Mouse (Mus musculus): Measurements from ENCODE around the gene Atxn7. TPM values are rescaled to one million over a fixed set of nuclear protein-coding genes. Genes with fewer than 3 reads are reported as not detected.

The Atxn7 gene
- 2.7 and 2.9 TPM in 2 replicates for polyA plus RNA-seq (2015; fragmentation: Nextera tagmentation; extraction: Ambion mirVana)

DNA sequence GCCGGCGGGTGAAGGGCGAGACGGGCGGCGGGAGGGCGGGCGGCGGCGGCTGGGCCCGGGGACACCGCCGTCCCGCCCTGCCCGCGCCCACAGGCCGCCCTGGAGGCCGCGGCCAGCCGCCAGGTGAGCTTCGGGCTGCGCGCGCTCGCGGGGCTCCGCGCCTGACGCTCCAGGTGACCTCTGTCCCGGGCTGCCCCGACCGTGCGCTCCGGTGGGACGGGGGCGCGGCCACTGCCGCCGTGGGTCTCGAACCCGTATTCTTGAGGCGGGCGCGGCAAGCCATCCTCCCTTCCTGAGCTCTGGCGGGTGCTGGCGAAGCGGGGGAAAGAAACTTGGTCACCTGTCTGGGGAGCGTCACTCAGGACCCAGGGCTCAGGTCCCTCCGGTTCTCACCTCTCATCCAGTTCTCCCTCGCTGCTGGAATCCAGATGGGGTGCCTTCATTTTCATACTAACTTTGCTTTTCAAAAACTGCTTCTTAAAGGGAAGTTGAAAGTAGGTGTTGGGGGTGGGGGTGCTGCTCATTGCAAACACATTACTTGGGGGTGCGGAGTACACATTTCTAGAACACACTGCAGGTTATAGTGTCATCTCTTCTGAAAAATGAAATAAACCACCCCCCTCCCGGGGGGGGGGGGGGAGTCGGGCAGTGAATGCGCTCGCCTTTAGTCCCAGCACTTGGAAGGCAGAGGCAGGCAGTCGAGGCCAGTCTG is at the start of gene Atxn7, which contains the start of gene Thoc7:
Gene Atxn7 (plus strand): TSS at position 40 of the 712 bp plus-strand sequence.
Gene Thoc7 (minus strand): TSS at position 452 of the 712 bp plus-strand sequence.
- Histone ChIP-seq H3K27ac (ENCODE audit: low read length) (peak within 1 kb of the TSS; percentile 86), H3K9ac (ENCODE audit: low read length) (peak within 1 kb of the TSS; percentile 99), H3K4me3 (ENCODE audit: low read length) (peak within 1 kb of the TSS; percentile 79), H3K27me3 (ENCODE audit: control insufficient read depth, insufficient read depth, low read length) (no peaks in the 10 kb centered on the region), H3K36me3 (ENCODE audit: control insufficient read depth, insufficient read depth) (peaks cover 2% of the 10 kb centered on the region; the same call in 1 of the 2 replicates), H3K9me3 (replicated peaks; ENCODE audit: control insufficient read depth, low read length) (no peaks in the 10 kb centered on the region), H3K4me1 (ENCODE audit: control insufficient read depth, insufficient read depth, low read length) (peaks cover 16% of the 10 kb centered on the region), H3K4me2 (ENCODE audit: low read depth, low read length) (peak within 1 kb of the TSS; percentile 75)
- 4% methylated on average over 37 of the region's 56 CpGs for WGBS
- ATAC-seq (replicated peaks; ENCODE audit: extremely low read depth, insufficient read depth, low FRiP score) = peak; percentile 49

DNA sequence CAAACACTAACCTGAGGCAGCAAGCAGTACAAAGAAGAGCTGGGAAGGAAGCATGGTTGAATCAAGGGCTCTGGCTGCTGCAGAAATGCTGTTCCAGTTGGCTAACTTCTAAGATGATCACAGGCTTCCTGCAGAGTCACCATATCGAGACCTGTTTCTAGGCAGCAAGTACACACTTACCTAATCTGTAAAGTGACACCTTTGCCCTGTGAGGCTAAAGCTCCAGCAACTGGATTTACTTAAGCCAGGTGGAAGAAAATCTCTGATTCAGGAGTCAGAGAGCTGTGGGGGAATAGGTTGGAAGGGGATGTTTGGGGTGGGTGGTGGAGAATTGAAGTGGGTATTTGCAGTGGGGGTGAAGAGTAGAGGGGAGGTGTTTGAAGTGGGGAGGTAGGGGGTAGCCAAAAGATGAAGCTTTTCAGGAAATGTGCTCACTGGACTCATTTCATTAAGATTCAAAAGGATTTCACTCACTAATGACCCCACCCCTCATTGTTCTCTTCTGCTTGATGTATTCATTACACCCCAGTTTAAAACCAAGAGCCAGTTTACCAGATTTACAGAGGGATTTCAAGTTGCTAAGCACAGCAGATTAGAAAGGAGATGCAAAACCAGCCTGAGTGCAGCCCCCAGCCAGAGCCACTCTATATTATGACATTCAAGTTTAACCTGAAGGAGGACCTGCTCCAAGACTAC is 46.7 kb upstream of the Atxn7 start, which contains the start of gene Gm281:
Gene Gm281 (minus strand): TSS at position 92 of the 696 bp plus-strand sequence.
- H3K27ac ChIP-seq (ENCODE audit: low read length) = no peak within 1 kb of the TSS
- ATAC-seq (replicated peaks; ENCODE audit: extremely low read depth, insufficient read depth, low FRiP score) = no peak
- H3K9me3 ChIP-seq (replicated peaks; ENCODE audit: control insufficient read depth, low read length) = no peaks in the 10 kb centered on the region
- H3K36me3 ChIP-seq (ENCODE audit: control insufficient read depth, insufficient read depth) = no peaks in the 10 kb centered on the region
- H3K27me3 ChIP-seq (ENCODE audit: control insufficient read depth, insufficient read depth, low read length) = no peaks in the 10 kb centered on the region
- no peaks in the 10 kb centered on the region for H3K4me1 ChIP-seq (ENCODE audit: control insufficient read depth, insufficient read depth, low read length)
- no peak within 1 kb of the TSS for H3K9ac ChIP-seq (ENCODE audit: low read length)
- 32% methylated on average over 1 of the region's 1 CpGs for WGBS
- H3K4me3 ChIP-seq (ENCODE audit: low read length) = no peak within 1 kb of the TSS
- no peak within 1 kb of the TSS for H3K4me2 ChIP-seq (ENCODE audit: low read depth, low read length)

DNA sequence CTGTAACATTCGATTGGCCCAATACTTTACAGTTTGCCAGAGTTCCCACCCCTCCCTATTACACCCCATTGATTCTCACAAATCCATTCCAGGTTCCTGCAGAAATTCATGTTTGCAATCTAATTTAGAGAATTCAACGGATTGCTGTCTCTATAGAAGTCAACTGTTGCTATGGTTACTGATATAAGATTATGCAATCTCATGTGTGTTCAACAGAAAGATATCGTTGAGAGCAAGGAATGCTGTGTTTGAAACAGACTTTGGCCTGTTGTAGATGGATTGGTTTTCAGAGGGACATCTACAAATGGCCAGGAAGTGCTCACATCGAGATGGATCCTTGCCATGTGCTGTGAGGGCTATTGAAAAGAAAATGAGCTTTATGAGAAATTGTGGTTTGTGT is 46.0 kb upstream of the Atxn7 start:
- ATAC-seq (replicated peaks; ENCODE audit: extremely low read depth, insufficient read depth, low FRiP score) = no peak
- WGBS = 62% methylated on average over 4 of the region's 4 CpGs

DNA sequence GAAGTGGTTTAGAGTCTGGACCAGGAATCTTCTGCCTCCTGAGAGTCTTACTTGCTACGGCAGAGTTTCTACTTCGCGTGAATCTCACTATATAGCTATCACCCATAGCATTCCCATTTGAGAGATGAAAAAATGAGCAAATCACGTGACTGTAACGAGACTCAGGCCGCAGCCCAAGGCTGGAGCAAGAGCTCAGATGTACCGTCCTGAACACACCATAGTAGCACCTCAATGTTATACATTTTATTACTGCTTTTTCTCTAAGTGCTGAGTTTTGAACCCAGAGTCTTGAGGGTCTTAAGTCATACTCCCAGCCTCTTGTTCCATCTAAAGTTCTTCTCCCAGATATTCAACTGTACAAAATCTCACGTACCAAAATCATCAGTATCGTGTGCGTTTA is 44.0 kb upstream of the Atxn7 start:
- Histone ChIP-seq H3K4me2 (ENCODE audit: low read depth, low read length) (no peak overlapping the region), H3K4me3 (ENCODE audit: low read length) (no peak overlapping the region), H3K27me3 (ENCODE audit: control insufficient read depth, insufficient read depth, low read length) (no peaks in the 10 kb centered on the region), H3K36me3 (ENCODE audit: control insufficient read depth, insufficient read depth) (no peaks in the 10 kb centered on the region), H3K9me3 (replicated peaks; ENCODE audit: control insufficient read depth, low read length) (no peaks in the 10 kb centered on the region), H3K9ac (ENCODE audit: low read length) (no peak overlapping the region), H3K27ac (ENCODE audit: low read length) (no peak overlapping the region), H3K4me1 (ENCODE audit: control insufficient read depth, insufficient read depth, low read length) (no peaks in the 10 kb centered on the region)
- no peak for ATAC-seq (replicated peaks; ENCODE audit: extremely low read depth, insufficient read depth, low FRiP score)
- 82% methylated on average over 10 of the region's 10 CpGs for WGBS

More for the DNA sequence above, 46.0 kb upstream of the Atxn7 start:
- no peaks in the 10 kb centered on the region for H3K27me3 ChIP-seq (ENCODE audit: control insufficient read depth, insufficient read depth, low read length)
- H3K4me2 ChIP-seq (ENCODE audit: low read depth, low read length) = no peak overlapping the region
- no peaks in the 10 kb centered on the region for H3K36me3 ChIP-seq (ENCODE audit: control insufficient read depth, insufficient read depth)
- H3K4me3 ChIP-seq (ENCODE audit: low read length) = no peak overlapping the region
- H3K27ac ChIP-seq (ENCODE audit: low read length) = no peak overlapping the region
- H3K4me1 ChIP-seq (ENCODE audit: control insufficient read depth, insufficient read depth, low read length) = no peaks in the 10 kb centered on the region
- H3K9me3 ChIP-seq (replicated peaks; ENCODE audit: control insufficient read depth, low read length) = no peaks in the 10 kb centered on the region
- H3K9ac ChIP-seq (ENCODE audit: low read length) = no peak overlapping the region

DNA sequence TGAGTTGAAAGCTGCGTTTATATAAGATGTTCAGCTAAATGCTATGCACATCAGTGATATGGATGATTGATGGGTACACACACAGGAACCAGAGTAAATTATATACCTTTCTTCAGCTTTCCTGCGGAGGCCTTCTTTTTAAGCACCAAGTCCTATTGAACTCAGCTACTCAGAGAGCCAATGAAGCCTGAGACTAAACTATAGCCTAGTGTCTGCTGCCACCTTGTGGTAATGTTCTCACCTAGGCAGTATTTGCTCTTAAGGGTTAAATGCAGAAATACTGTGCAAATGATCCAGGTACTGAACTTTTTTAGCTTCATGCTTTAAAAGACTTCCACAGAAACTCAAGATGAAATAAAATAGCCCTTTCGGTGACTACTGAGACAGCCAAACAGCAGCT is 43.6 kb upstream of the Atxn7 start:
- ATAC-seq (replicated peaks; ENCODE audit: extremely low read depth, insufficient read depth, low FRiP score) = no peak
- no peaks in the 10 kb centered on the region for H3K36me3 ChIP-seq (ENCODE audit: control insufficient read depth, insufficient read depth)

DNA sequence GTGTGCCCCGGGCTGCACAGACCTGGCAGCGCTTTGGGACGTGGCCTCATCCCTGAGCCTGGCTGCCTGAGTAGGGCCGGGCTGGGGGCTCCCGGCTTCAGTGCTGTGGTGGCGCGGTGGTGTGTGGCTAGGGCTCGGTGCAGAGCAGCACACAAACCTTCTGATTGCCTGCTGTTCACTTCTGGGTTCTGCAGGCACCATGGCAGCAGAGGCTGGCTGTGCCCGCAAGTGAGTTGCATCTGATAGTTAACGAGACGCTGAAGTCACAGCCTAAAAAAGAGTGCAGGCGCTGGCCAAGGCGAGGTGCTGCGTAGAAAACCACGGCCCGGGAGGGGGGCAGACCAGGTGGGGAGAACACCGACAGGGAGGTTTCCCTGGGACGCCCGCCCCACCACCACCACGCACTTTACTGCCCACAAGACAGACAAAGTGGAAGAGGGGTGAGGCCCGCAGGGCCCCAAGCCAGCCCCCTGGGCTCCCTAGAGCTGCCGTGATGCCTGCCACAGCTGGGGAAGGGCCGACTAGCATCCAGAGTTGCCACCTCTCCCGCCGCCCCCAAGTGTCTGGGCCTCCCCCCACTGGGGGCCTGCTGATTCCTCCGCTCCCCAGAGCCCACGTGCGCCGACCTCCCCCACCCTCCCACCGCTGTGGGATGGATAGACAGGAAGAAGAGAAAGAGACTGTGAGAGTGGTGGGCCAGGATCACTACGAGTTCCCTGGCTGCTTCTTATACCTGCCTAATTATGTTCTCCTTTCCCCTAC is 27.8 kb upstream of the Atxn7 start:
- Histone ChIP-seq H3K9me3 (replicated peaks; ENCODE audit: control insufficient read depth, low read length) (peaks cover 9% of the 10 kb centered on the region), H3K27ac (ENCODE audit: low read length) (no peak overlapping the region), H3K4me2 (ENCODE audit: low read depth, low read length) (peak overlapping the region; percentile 94), H3K9ac (ENCODE audit: low read length) (peak overlapping the region; percentile 68), H3K4me1 (ENCODE audit: control insufficient read depth, insufficient read depth, low read length) (0 out of 2 replicates have a peak, but pooled peaks cover 5% of the 10 kb centered on the region), H3K27me3 (ENCODE audit: control insufficient read depth, insufficient read depth, low read length) (no peaks in the 10 kb centered on the region), H3K4me3 (ENCODE audit: low read length) (peak overlapping the region; percentile 51), H3K36me3 (ENCODE audit: control insufficient read depth, insufficient read depth) (no peaks in the 10 kb centered on the region)
- ATAC-seq (replicated peaks; ENCODE audit: extremely low read depth, insufficient read depth, low FRiP score) = peak; percentile 69
- WGBS = 18% methylated on average over 31 of the region's 31 CpGs

More for the DNA sequence above, 43.6 kb upstream of the Atxn7 start:
- H3K27ac ChIP-seq (ENCODE audit: low read length) = no peak overlapping the region
- H3K9me3 ChIP-seq (replicated peaks; ENCODE audit: control insufficient read depth, low read length) = no peaks in the 10 kb centered on the region
- no peak overlapping the region for H3K4me3 ChIP-seq (ENCODE audit: low read length)
- no peak overlapping the region for H3K9ac ChIP-seq (ENCODE audit: low read length)
- no peak overlapping the region for H3K4me2 ChIP-seq (ENCODE audit: low read depth, low read length)
- H3K4me1 ChIP-seq (ENCODE audit: control insufficient read depth, insufficient read depth, low read length) = no peaks in the 10 kb centered on the region
- H3K27me3 ChIP-seq (ENCODE audit: control insufficient read depth, insufficient read depth, low read length) = no peaks in the 10 kb centered on the region
- 39% methylated on average over 3 of the region's 3 CpGs for WGBS

DNA sequence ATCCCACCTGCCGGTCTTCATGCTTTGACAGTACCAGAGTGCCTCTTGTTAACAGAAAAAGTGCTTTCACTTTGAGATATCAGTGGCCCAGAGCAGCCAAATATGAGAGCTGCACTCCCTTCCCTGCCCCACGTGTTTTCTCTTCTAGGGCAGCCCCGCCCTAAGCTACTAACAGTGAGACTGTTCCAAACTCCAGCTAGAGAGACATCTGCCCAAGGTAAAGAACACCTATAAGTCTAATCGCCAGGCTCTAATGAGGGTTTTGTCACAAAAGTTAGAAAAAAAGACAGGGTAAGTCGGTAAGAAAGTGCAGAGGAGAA is 27.2 kb upstream of the Atxn7 start:
- Histone ChIP-seq H3K27ac (ENCODE audit: low read length) (no peak overlapping the region), H3K4me1 (ENCODE audit: control insufficient read depth, insufficient read depth, low read length) (0 out of 2 replicates have a peak, but pooled peaks cover 5% of the 10 kb centered on the region), H3K4me2 (ENCODE audit: low read depth, low read length) (peak overlapping the region; percentile 94), H3K27me3 (ENCODE audit: control insufficient read depth, insufficient read depth, low read length) (no peaks in the 10 kb centered on the region), H3K36me3 (ENCODE audit: control insufficient read depth, insufficient read depth) (no peaks in the 10 kb centered on the region), H3K9me3 (replicated peaks; ENCODE audit: control insufficient read depth, low read length) (peaks cover 9% of the 10 kb centered on the region), H3K9ac (ENCODE audit: low read length) (no peak overlapping the region; the same call in 1 of the 2 replicates), H3K4me3 (ENCODE audit: low read length) (peak overlapping the region; percentile 51)
- ATAC-seq (replicated peaks; ENCODE audit: extremely low read depth, insufficient read depth, low FRiP score) = no peak
- WGBS = 37% methylated on average over 5 of the region's 5 CpGs

DNA sequence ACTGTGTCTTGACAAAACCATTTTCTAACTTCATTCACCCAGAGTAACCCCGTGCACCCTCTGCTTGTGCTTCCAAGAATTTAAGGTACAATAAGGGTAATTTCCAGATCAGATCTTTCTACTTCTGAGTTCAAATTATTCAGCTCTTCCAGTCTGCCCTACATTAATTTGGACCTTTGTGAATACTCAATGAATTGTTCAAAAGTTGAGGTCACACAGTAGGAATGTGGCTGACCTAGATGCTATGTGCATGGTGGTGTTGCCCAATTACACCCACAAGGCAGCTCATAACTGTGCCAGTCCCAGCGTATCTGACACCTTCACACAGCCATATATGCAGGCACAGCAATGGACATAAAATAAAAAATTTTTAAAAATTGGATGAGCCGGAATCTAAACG is 16.6 kb upstream of the Atxn7 start:
- 87% methylated on average over 4 of the region's 4 CpGs for WGBS
- H3K27me3 ChIP-seq (ENCODE audit: control insufficient read depth, insufficient read depth, low read length) = no peaks in the 10 kb centered on the region
- no peak overlapping the region for H3K4me3 ChIP-seq (ENCODE audit: low read length)
- H3K27ac ChIP-seq (ENCODE audit: low read length) = no peak overlapping the region
- H3K4me1 ChIP-seq (ENCODE audit: control insufficient read depth, insufficient read depth, low read length) = no peaks in the 10 kb centered on the region
- ATAC-seq (replicated peaks; ENCODE audit: extremely low read depth, insufficient read depth, low FRiP score) = no peak
- no peak overlapping the region for H3K4me2 ChIP-seq (ENCODE audit: low read depth, low read length)
- H3K9me3 ChIP-seq (replicated peaks; ENCODE audit: control insufficient read depth, low read length) = no peaks in the 10 kb centered on the region
- H3K36me3 ChIP-seq (ENCODE audit: control insufficient read depth, insufficient read depth) = peaks cover 21% of the 10 kb centered on the region
- H3K9ac ChIP-seq (ENCODE audit: low read length) = no peak overlapping the region
